Mouse (Mus musculus): ENCODE results near the gene Myo1h.

- TF ChIP-seq TAL1 (IDR thresholded peaks at IDR 0.05; ENCODE audit: low read length) (no peak), GATA1 (IDR thresholded peaks at IDR 0.05; ENCODE audit: low read length) (no peak)
These were observed 4.2 kb upstream of the Myo1h start for GRCm38 (mm10) chr5:114284604-114285397.
